Mouse (Mus musculus) limb, embryonic 13.5 days (tissue): ENCODE measurements around the gene Ncoa5. TPM values are rescaled to one million over a fixed set of nuclear protein-coding genes. Genes with fewer than 3 reads are reported as not detected.
A peak's percentile ranks its signal among the peaks of the same experiment; 100 is the strongest.

Source experiments
- ATAC-seq: fragments of 200-750 bp; cut with Nextera tagmentation; 2 replicates; pipeline ENCODE4 v1.8.0; 2017; ENCODE audit warnings: low read depth, moderate number of reproducible peaks, moderate TSS enrichment; ENCODE audit not compliant: low FRiP score
- H3K27ac ChIP-seq: fragments of 300-500 bp; sonication (generic); 2 replicates; pipeline ENCODE4 v1.5.1; 2015; ENCODE audit warnings: inconsistent platforms, mild to moderate bottlenecking, moderate library complexity
- H3K27me3 ChIP-seq: fragments of 300-500 bp; sonication (generic); 2 replicates; pipeline ENCODE4 v1.6.1; 2015; ENCODE audit warnings: mild to moderate bottlenecking, inconsistent platforms
- H3K36me3 ChIP-seq: fragments of 300-500 bp; sonication (generic); 2 replicates; pipeline ENCODE4 v1.6.1; 2015; ENCODE audit warnings: inconsistent platforms, mild to moderate bottlenecking, moderate library complexity
- H3K4me1 ChIP-seq: fragments of 300-500 bp; sonication (generic); 2 replicates; pipeline ENCODE4 v1.6.1; 2015; ENCODE audit warnings: inconsistent platforms
- H3K4me2 ChIP-seq: fragments of 300-500 bp; sonication (generic); replicated peaks from 2 replicates; pipeline ENCODE4 v1.6.1; 2015; ENCODE audit warnings: inconsistent platforms, mild to moderate bottlenecking, moderate library complexity
- H3K4me3 ChIP-seq: fragments of 300-500 bp; sonication (generic); 2 replicates; pipeline ENCODE4 v1.5.1; 2015; ENCODE audit warnings: moderate library complexity, mild to moderate bottlenecking, inconsistent platforms
- H3K9ac ChIP-seq: fragments of 300-500 bp; sonication (generic); 2 replicates; pipeline ENCODE4 v1.6.1; 2015; ENCODE audit warnings: mild to moderate bottlenecking, inconsistent platforms
- H3K9me3 ChIP-seq: fragments of 300-500 bp; sonication (generic); 2 replicates; pipeline ENCODE4 v1.6.1; 2016; ENCODE audit warnings: inconsistent platforms
- WGBS: fragments of 180-500 bp; shearing (Covaris S2); methylation state at CpG from one replicate; pipeline ENCODE4 v1.1.7; 2015; 5-methylcytosine and 5-hydroxymethylcytosine counted together
- polyA plus RNA-seq: library from polyadenylated mRNA; unstranded; fragments of >200 nt; fragmentation: Nextera tagmentation; extraction: Ambion mirVana; gene quantifications from 2 replicates; pipeline ENCODE4 v1.2.1, GENCODE M21; 2015

The Ncoa5 gene
- polyA plus RNA-seq, 1 experiment from 2014 or later = 99.1 TPM

- Histone ChIP-seq H3K4me2 (no peak overlapping the region), H3K4me3 (no peak overlapping the region), H3K9ac (no peak overlapping the region), H3K9me3 (no peaks in the 10 kb centered on the region), H3K36me3 (no peaks in the 10 kb centered on the region), H3K4me1 (no peaks in the 10 kb centered on the region), H3K27me3 (peaks cover 6% of the 10 kb centered on the region; the same call in 1 of the 2 replicates), H3K27ac (no peak overlapping the region)
- 72% methylated on average over 14 of the region's 14 CpGs for WGBS
- no peak for ATAC-seq
Measured at GRCm38 (mm10) chr2:164986371-164987027, 48.2 kb downstream of the Ncoa5 start.

- Histone ChIP-seq H3K9me3 (no peaks in the 10 kb centered on the region), H3K4me2 (no peak overlapping the region), H3K4me1 (no peaks in the 10 kb centered on the region), H3K27me3 (peaks cover 2% of the 10 kb centered on the region; the same call in 1 of the 2 replicates), H3K9ac (no peak overlapping the region), H3K4me3 (no peak overlapping the region), H3K36me3 (no peaks in the 10 kb centered on the region), H3K27ac (no peak overlapping the region)
- WGBS = 80% methylated on average over 6 of the region's 6 CpGs
- no peak for ATAC-seq
Measured at GRCm38 (mm10) chr2:164985962-164986361, 48.7 kb downstream of the Ncoa5 start.

GRCm38 (mm10) chr2:164979749-164980148 is 54.9 kb downstream of the Ncoa5 start:
- WGBS = 25% methylated on average over 7 of the region's 7 CpGs
- no peaks in the 10 kb centered on the region for H3K9me3 ChIP-seq
- peaks cover 10% of the 10 kb centered on the region for H3K27me3 ChIP-seq
- H3K4me1 ChIP-seq = no peaks in the 10 kb centered on the region
- H3K9ac ChIP-seq = no peak overlapping the region
- H3K4me2 ChIP-seq = no peak overlapping the region
- H3K4me3 ChIP-seq = no peak overlapping the region
- H3K27ac ChIP-seq = no peak overlapping the region
- no peak for ATAC-seq
- H3K36me3 ChIP-seq = no peaks in the 10 kb centered on the region

GRCm38 (mm10) chr2:164975611-164976010 is 59.1 kb downstream of the Ncoa5 start:
- H3K36me3 ChIP-seq = no peaks in the 10 kb centered on the region

GRCm38 (mm10) chr2:164972646-164973045 is 62.0 kb downstream of the Ncoa5 start:
- no peak overlapping the region for H3K27ac ChIP-seq
- no peak overlapping the region for H3K4me2 ChIP-seq
- peaks cover 25% of the 10 kb centered on the region for H3K4me1 ChIP-seq
- H3K4me3 ChIP-seq = no peak overlapping the region
- WGBS = 70% methylated on average over 5 of the region's 5 CpGs
- H3K9me3 ChIP-seq = no peaks in the 10 kb centered on the region
- no peak overlapping the region for H3K9ac ChIP-seq
- peaks cover 69% of the 10 kb centered on the region for H3K27me3 ChIP-seq
- no peak for ATAC-seq
- no peaks in the 10 kb centered on the region for H3K36me3 ChIP-seq

More at GRCm38 (mm10) chr2:164975611-164976010, 59.1 kb downstream of the Ncoa5 start:
- 79% methylated on average over 6 of the region's 6 CpGs for WGBS
- peaks cover 8% of the 10 kb centered on the region for H3K4me1 ChIP-seq
- H3K4me3 ChIP-seq = no peak overlapping the region
- no peaks in the 10 kb centered on the region for H3K9me3 ChIP-seq
- no peak overlapping the region for H3K4me2 ChIP-seq
- no peak for ATAC-seq
- no peak overlapping the region for H3K27ac ChIP-seq
- peaks cover 43% of the 10 kb centered on the region for H3K27me3 ChIP-seq
- H3K9ac ChIP-seq = no peak overlapping the region

GRCm38 (mm10) chr2:164970631-164971196 is 64.0 kb downstream of the Ncoa5 start:
- no peaks in the 10 kb centered on the region for H3K36me3 ChIP-seq
- peak overlapping the region; percentile 51 for H3K4me2 ChIP-seq
- peaks cover 27% of the 10 kb centered on the region for H3K4me1 ChIP-seq
- H3K9ac ChIP-seq = peak overlapping the region; percentile 8; the same call in 1 of the 2 replicates
- H3K9me3 ChIP-seq = no peaks in the 10 kb centered on the region
- peaks cover 86% of the 10 kb centered on the region for H3K27me3 ChIP-seq
- H3K27ac ChIP-seq = no peak overlapping the region
- no peak for ATAC-seq
- peak overlapping the region; percentile 23 for H3K4me3 ChIP-seq
- under 1% methylated on average over 42 of the region's 42 CpGs for WGBS

- no peaks in the 10 kb centered on the region for H3K36me3 ChIP-seq
- no peak overlapping the region for H3K9ac ChIP-seq
- ATAC-seq = no peak
- no peak overlapping the region for H3K27ac ChIP-seq
- no peak overlapping the region for H3K4me2 ChIP-seq
- WGBS = 2% methylated on average over 21 of the region's 21 CpGs
- no peaks in the 10 kb centered on the region for H3K9me3 ChIP-seq
- peaks cover 91% of the 10 kb centered on the region for H3K27me3 ChIP-seq
- peaks cover 27% of the 10 kb centered on the region for H3K4me1 ChIP-seq
- H3K4me3 ChIP-seq = no peak overlapping the region
Measured at GRCm38 (mm10) chr2:164969348-164969781, 65.3 kb downstream of the Ncoa5 start.

- under 1% methylated on average over 28 of the region's 29 CpGs for WGBS
- H3K4me3 ChIP-seq = peak overlapping the region; percentile 40
- H3K4me1 ChIP-seq = peaks cover 27% of the 10 kb centered on the region
- H3K9me3 ChIP-seq = no peaks in the 10 kb centered on the region
- H3K36me3 ChIP-seq = no peaks in the 10 kb centered on the region
- peaks cover 91% of the 10 kb centered on the region for H3K27me3 ChIP-seq
- peak overlapping the region; percentile 70 for H3K4me2 ChIP-seq
- no peak overlapping the region for H3K9ac ChIP-seq
- H3K27ac ChIP-seq = no peak overlapping the region
- ATAC-seq = peak; percentile 66
Measured at GRCm38 (mm10) chr2:164968451-164968851, 66.2 kb downstream of the Ncoa5 start.

- WGBS = 2% methylated on average over 65 of the region's 65 CpGs
- peaks cover 27% of the 10 kb centered on the region for H3K4me1 ChIP-seq
- peak overlapping the region; percentile 70 for H3K4me2 ChIP-seq
- no peaks in the 10 kb centered on the region for H3K9me3 ChIP-seq
- 0 out of 2 replicates have a peak, but pooled peaks have one; percentile 10 for ATAC-seq
- no peaks in the 10 kb centered on the region for H3K36me3 ChIP-seq
- peaks cover 91% of the 10 kb centered on the region for H3K27me3 ChIP-seq
- peak overlapping the region; percentile 40 for H3K4me3 ChIP-seq
- H3K9ac ChIP-seq = no peak overlapping the region
- no peak overlapping the region for H3K27ac ChIP-seq
Measured at GRCm38 (mm10) chr2:164967761-164968440, 66.8 kb downstream of the Ncoa5 start.

GRCm38 (mm10) chr2:164967193-164967592 is 67.5 kb downstream of the Ncoa5 start:
- no peaks in the 10 kb centered on the region for H3K36me3 ChIP-seq
- no peak overlapping the region for H3K27ac ChIP-seq
- H3K4me3 ChIP-seq = no peak overlapping the region
- H3K4me1 ChIP-seq = peaks cover 27% of the 10 kb centered on the region
- no peak overlapping the region for H3K4me2 ChIP-seq
- ATAC-seq = no peak
- peaks cover 91% of the 10 kb centered on the region for H3K27me3 ChIP-seq
- 9% methylated on average over 6 of the region's 6 CpGs for WGBS
- no peaks in the 10 kb centered on the region for H3K9me3 ChIP-seq
- no peak overlapping the region for H3K9ac ChIP-seq

GRCm38 (mm10) chr2:164966381-164966780 is 68.3 kb downstream of the Ncoa5 start:
- Histone ChIP-seq H3K27ac (no peak overlapping the region), H3K4me3 (no peak overlapping the region), H3K9ac (no peak overlapping the region), H3K4me2 (no peak overlapping the region), H3K9me3 (no peaks in the 10 kb centered on the region), H3K4me1 (peaks cover 31% of the 10 kb centered on the region), H3K36me3 (no peaks in the 10 kb centered on the region), H3K27me3 (peaks cover 90% of the 10 kb centered on the region)
- ATAC-seq = no peak
- WGBS = 18% methylated on average over 8 of the region's 8 CpGs

GRCm38 (mm10) chr2:164964981-164965380 is 69.7 kb downstream of the Ncoa5 start:
- H3K36me3 ChIP-seq = no peaks in the 10 kb centered on the region
- H3K27ac ChIP-seq = no peak overlapping the region
- ATAC-seq = no peak
- peaks cover 82% of the 10 kb centered on the region for H3K27me3 ChIP-seq
- H3K4me2 ChIP-seq = no peak overlapping the region
- 97% methylated on average over 1 of the region's 1 CpGs for WGBS
- no peaks in the 10 kb centered on the region for H3K9me3 ChIP-seq
- H3K9ac ChIP-seq = no peak overlapping the region
- no peak overlapping the region for H3K4me3 ChIP-seq
- peaks cover 22% of the 10 kb centered on the region for H3K4me1 ChIP-seq
